Mouse (Mus musculus): ENCODE data around the gene Cabp4. TPM values are rescaled to one million over a fixed set of nuclear protein-coding genes. Genes with fewer than 3 reads are reported as not detected.

The Cabp4 gene
- polyA plus RNA-seq, 1 experiment from 2014 or later, result 0.12 TPM

- H3K9me3 ChIP-seq (replicated peaks; ENCODE audit: control insufficient read depth, low read length), result no peaks in the 10 kb centered on the region
- 0 out of 2 replicates have a peak, but pooled peaks cover 4% of the 10 kb centered on the region for H3K27me3 ChIP-seq (ENCODE audit: control insufficient read depth, insufficient read depth, low read length)
- no peak for ATAC-seq (ENCODE audit: insufficient read depth, low FRiP score)
These were observed 40.5 kb downstream of the Cabp4 start for GRCm38 (mm10) chr19:4103294-4103693.

GRCm38 (mm10) chr19:4102626-4103025 is 41.2 kb downstream of the Cabp4 start:
- H3K4me3 ChIP-seq (replicated peaks; ENCODE audit: low read length), result no peak overlapping the region
- no peaks in the 10 kb centered on the region for H3K9me3 ChIP-seq (replicated peaks; ENCODE audit: control insufficient read depth, low read length)
- peaks cover 33% of the 10 kb centered on the region for H3K4me1 ChIP-seq (ENCODE audit: control insufficient read depth, insufficient read depth, low read length)
- H3K27me3 ChIP-seq (ENCODE audit: control insufficient read depth, insufficient read depth, low read length), result 0 out of 2 replicates have a peak, but pooled peaks cover 4% of the 10 kb centered on the region
- ATAC-seq (ENCODE audit: insufficient read depth, low FRiP score), result no peak
- H3K9ac ChIP-seq (ENCODE audit: low read length), result no peak overlapping the region
- 91% methylated on average over 12 of the region's 12 CpGs for WGBS
- H3K27ac ChIP-seq (ENCODE audit: low read length), result no peak overlapping the region
- H3K4me2 ChIP-seq (ENCODE audit: low read depth, low read length), result no peak overlapping the region
- H3K36me3 ChIP-seq (ENCODE audit: control insufficient read depth, insufficient read depth, low read length), result no peaks in the 10 kb centered on the region

More at GRCm38 (mm10) chr19:4103294-4103693, 40.5 kb downstream of the Cabp4 start:
- Histone ChIP-seq H3K4me1 (ENCODE audit: control insufficient read depth, insufficient read depth, low read length) (peaks cover 28% of the 10 kb centered on the region), H3K4me2 (ENCODE audit: low read depth, low read length) (no peak overlapping the region), H3K4me3 (replicated peaks; ENCODE audit: low read length) (no peak overlapping the region), H3K27ac (ENCODE audit: low read length) (no peak overlapping the region), H3K36me3 (ENCODE audit: control insufficient read depth, insufficient read depth, low read length) (no peaks in the 10 kb centered on the region), H3K9ac (ENCODE audit: low read length) (no peak overlapping the region)
- 94% methylated on average over 18 of the region's 18 CpGs for WGBS

- Histone ChIP-seq H3K4me2 (ENCODE audit: low read depth, low read length) (no peak overlapping the region), H3K4me1 (ENCODE audit: control insufficient read depth, insufficient read depth, low read length) (peaks cover 36% of the 10 kb centered on the region), H3K27ac (ENCODE audit: low read length) (no peak overlapping the region), H3K27me3 (ENCODE audit: control insufficient read depth, insufficient read depth, low read length) (0 out of 2 replicates have a peak, but pooled peaks cover 4% of the 10 kb centered on the region), H3K9ac (ENCODE audit: low read length) (no peak overlapping the region), H3K4me3 (replicated peaks; ENCODE audit: low read length) (no peak overlapping the region), H3K9me3 (replicated peaks; ENCODE audit: control insufficient read depth, low read length) (no peaks in the 10 kb centered on the region), H3K36me3 (ENCODE audit: control insufficient read depth, insufficient read depth, low read length) (no peaks in the 10 kb centered on the region)
- ATAC-seq (ENCODE audit: insufficient read depth, low FRiP score), result no peak
- WGBS, result 88% methylated on average over 2 of the region's 2 CpGs
These were observed 41.8 kb downstream of the Cabp4 start for GRCm38 (mm10) chr19:4102049-4102448.

GRCm38 (mm10) chr19:4101466-4101865 is 42.4 kb downstream of the Cabp4 start:
- no peaks in the 10 kb centered on the region for H3K9me3 ChIP-seq (replicated peaks; ENCODE audit: control insufficient read depth, low read length)
- H3K4me3 ChIP-seq (replicated peaks; ENCODE audit: low read length), result no peak overlapping the region
- no peak for ATAC-seq (ENCODE audit: insufficient read depth, low FRiP score)
- H3K4me1 ChIP-seq (ENCODE audit: control insufficient read depth, insufficient read depth, low read length), result peaks cover 38% of the 10 kb centered on the region
- H3K4me2 ChIP-seq (ENCODE audit: low read depth, low read length), result peak overlapping the region; percentile 86; the same call in 1 of the 2 replicates
- no peak overlapping the region for H3K9ac ChIP-seq (ENCODE audit: low read length)
- H3K27ac ChIP-seq (ENCODE audit: low read length), result no peak overlapping the region
- no peaks in the 10 kb centered on the region for H3K36me3 ChIP-seq (ENCODE audit: control insufficient read depth, insufficient read depth, low read length)
- 83% methylated on average over 6 of the region's 6 CpGs for WGBS
- 0 out of 2 replicates have a peak, but pooled peaks cover 4% of the 10 kb centered on the region for H3K27me3 ChIP-seq (ENCODE audit: control insufficient read depth, insufficient read depth, low read length)

GRCm38 (mm10) chr19:4100718-4101261 is 43.0 kb downstream of the Cabp4 start:
- Histone ChIP-seq H3K4me1 (ENCODE audit: control insufficient read depth, insufficient read depth, low read length) (peaks cover 41% of the 10 kb centered on the region), H3K9ac (ENCODE audit: low read length) (peak overlapping the region; percentile 68), H3K4me3 (replicated peaks; ENCODE audit: low read length) (peak overlapping the region; percentile 57), H3K27ac (ENCODE audit: low read length) (no peak overlapping the region), H3K9me3 (replicated peaks; ENCODE audit: control insufficient read depth, low read length) (no peaks in the 10 kb centered on the region), H3K27me3 (ENCODE audit: control insufficient read depth, insufficient read depth, low read length) (0 out of 2 replicates have a peak, but pooled peaks cover 4% of the 10 kb centered on the region), H3K36me3 (ENCODE audit: control insufficient read depth, insufficient read depth, low read length) (no peaks in the 10 kb centered on the region), H3K4me2 (ENCODE audit: low read depth, low read length) (peak overlapping the region; percentile 86)
- 3% methylated on average over 52 of the region's 52 CpGs for WGBS
- ATAC-seq (ENCODE audit: insufficient read depth, low FRiP score), result no peak

GRCm38 (mm10) chr19:4099837-4100717 is 43.8 kb downstream of the Cabp4 start, which contains the start of gene Pitpnm1:
TSS of gene Pitpnm1 (plus strand) at chr19:4099998.
- H3K27ac ChIP-seq (ENCODE audit: low read length), result peak within 1 kb of the TSS; percentile 85
- no peaks in the 10 kb centered on the region for H3K36me3 ChIP-seq (ENCODE audit: control insufficient read depth, insufficient read depth, low read length)
- H3K27me3 ChIP-seq (ENCODE audit: control insufficient read depth, insufficient read depth, low read length), result 0 out of 2 replicates have a peak, but pooled peaks cover 4% of the 10 kb centered on the region
- H3K4me2 ChIP-seq (ENCODE audit: low read depth, low read length), result peak within 1 kb of the TSS; percentile 86
- H3K4me1 ChIP-seq (ENCODE audit: control insufficient read depth, insufficient read depth, low read length), result peaks cover 41% of the 10 kb centered on the region
- WGBS, result 1% methylated on average over 52 of the region's 53 CpGs
- ATAC-seq (ENCODE audit: insufficient read depth, low FRiP score), result peak; percentile 15; the same call in 1 of the 2 replicates
- H3K9ac ChIP-seq (ENCODE audit: low read length), result peak within 1 kb of the TSS; percentile 68
- H3K9me3 ChIP-seq (replicated peaks; ENCODE audit: control insufficient read depth, low read length), result no peaks in the 10 kb centered on the region
- peak within 1 kb of the TSS; percentile 57 for H3K4me3 ChIP-seq (replicated peaks; ENCODE audit: low read length)

GRCm38 (mm10) chr19:4099056-4099455 is 44.8 kb downstream of the Cabp4 start:
- Histone ChIP-seq H3K9me3 (replicated peaks; ENCODE audit: control insufficient read depth, low read length) (no peaks in the 10 kb centered on the region), H3K4me2 (ENCODE audit: low read depth, low read length) (peak overlapping the region; percentile 86), H3K4me3 (replicated peaks; ENCODE audit: low read length) (peak overlapping the region; percentile 57), H3K27ac (ENCODE audit: low read length) (peak overlapping the region; percentile 85), H3K27me3 (ENCODE audit: control insufficient read depth, insufficient read depth, low read length) (0 out of 2 replicates have a peak, but pooled peaks cover 4% of the 10 kb centered on the region), H3K9ac (ENCODE audit: low read length) (peak overlapping the region; percentile 68), H3K36me3 (ENCODE audit: control insufficient read depth, insufficient read depth, low read length) (no peaks in the 10 kb centered on the region), H3K4me1 (ENCODE audit: control insufficient read depth, insufficient read depth, low read length) (peaks cover 41% of the 10 kb centered on the region)
- ATAC-seq (ENCODE audit: insufficient read depth, low FRiP score), result peak; percentile 7; the same call in 1 of the 2 replicates
- 15% methylated on average over 9 of the region's 9 CpGs for WGBS

- Histone ChIP-seq H3K9ac (ENCODE audit: low read length) (no peak overlapping the region), H3K4me1 (ENCODE audit: control insufficient read depth, insufficient read depth, low read length) (peaks cover 41% of the 10 kb centered on the region), H3K4me2 (ENCODE audit: low read depth, low read length) (peak overlapping the region; percentile 86; the same call in 1 of the 2 replicates), H3K9me3 (replicated peaks; ENCODE audit: control insufficient read depth, low read length) (no peaks in the 10 kb centered on the region), H3K27ac (ENCODE audit: low read length) (peak overlapping the region; percentile 29; the same call in 1 of the 2 replicates), H3K27me3 (ENCODE audit: control insufficient read depth, insufficient read depth, low read length) (0 out of 2 replicates have a peak, but pooled peaks cover 4% of the 10 kb centered on the region), H3K4me3 (replicated peaks; ENCODE audit: low read length) (0 out of 2 replicates have a peak overlapping the region, but pooled peaks have one; percentile 69), H3K36me3 (ENCODE audit: control insufficient read depth, insufficient read depth, low read length) (no peaks in the 10 kb centered on the region)
- WGBS, result 90% methylated on average over 13 of the region's 13 CpGs
- ATAC-seq (ENCODE audit: insufficient read depth, low FRiP score), result no peak
These were observed 45.4 kb downstream of the Cabp4 start for GRCm38 (mm10) chr19:4098426-4098825.

Measured in stomach, embryonic 16.5 days (tissue).